Mouse (Mus musculus): ENCODE results near the gene Map2k2.

DNA sequence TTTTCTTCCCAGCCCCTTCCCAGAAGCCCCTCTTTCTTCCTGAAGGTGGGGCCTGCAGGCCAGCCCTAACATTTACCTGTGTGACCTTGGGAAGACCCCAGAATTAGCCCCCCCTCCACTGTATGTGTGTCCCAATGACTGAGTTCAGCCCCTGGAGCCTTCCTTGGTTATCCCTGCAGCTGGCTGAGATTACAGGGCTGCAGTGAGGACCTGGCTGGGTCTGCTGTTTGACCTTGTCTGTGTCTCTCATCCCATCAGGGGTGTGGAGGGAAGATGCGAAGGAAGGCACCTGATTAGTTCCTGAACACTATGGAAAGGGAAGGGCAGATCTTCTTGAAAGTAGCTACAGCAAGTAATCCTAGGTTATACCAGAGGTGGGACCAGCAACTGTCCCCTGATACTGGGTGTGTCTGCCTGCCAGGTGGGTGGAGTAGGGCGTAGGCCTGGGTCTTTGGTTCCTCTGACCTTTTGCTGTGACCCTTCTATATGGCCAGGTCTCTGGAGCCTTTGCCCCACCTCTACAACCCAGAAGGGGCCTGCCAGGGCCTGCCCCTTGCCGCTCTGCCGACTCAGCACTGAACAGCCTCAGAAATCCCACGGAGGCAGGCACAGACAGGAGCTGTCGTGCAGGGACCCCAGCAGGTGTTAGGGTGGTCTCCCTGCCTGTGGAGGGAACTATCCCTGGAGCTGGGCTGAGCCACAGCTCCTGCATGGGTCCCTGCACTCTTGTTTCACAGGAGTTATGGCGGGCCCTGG lies 35.9 kb downstream of the Map2k2 start:
- TF ChIP-seq CTCF (IDR thresholded peaks at IDR 0.05; ENCODE audit: extremely low read depth, insufficient read depth, insufficient read length, insufficient replicate concordance) (no peak), POLR2A (IDR thresholded peaks at IDR 0.05; ENCODE audit: low read depth, low read length) (no peak)

All from spleen, adult 2 months (tissue).